Mouse (Mus musculus): ENCODE measurements around the gene Chst11. TPM values are rescaled to one million over a fixed set of nuclear protein-coding genes. Genes with fewer than 3 reads are reported as not detected.

Gene Chst11
- polyA plus RNA-seq, 1 experiment from 2014 or later = 4.5 TPM

DNA sequence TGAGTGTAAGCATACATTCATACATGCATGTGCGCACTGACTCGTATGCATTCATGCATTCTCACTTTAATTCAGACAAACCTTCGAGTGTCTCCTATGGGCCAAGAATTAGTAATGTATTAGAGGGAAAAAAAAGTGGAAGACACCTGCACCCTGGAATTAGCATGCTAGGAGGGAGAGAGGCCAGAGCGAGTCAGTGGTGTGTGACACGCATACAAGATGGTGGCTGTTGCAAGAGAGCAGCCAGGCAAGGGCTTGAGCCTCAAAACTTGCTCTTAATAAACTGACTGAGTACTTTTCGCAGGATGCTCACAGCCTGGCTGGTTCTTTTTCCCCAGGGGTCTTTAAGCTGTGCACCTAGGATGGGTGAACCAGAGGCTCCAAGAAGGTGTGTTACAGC lies 199.8 kb downstream of the Chst11 start:
- H3K27ac ChIP-seq (replicated peaks; ENCODE audit: low read depth, low read length) = peak overlapping the region; percentile 47; the same call in 1 of the 2 replicates
- no peak for ATAC-seq (ENCODE audit: low FRiP score, low TSS enrichment)

DNA sequence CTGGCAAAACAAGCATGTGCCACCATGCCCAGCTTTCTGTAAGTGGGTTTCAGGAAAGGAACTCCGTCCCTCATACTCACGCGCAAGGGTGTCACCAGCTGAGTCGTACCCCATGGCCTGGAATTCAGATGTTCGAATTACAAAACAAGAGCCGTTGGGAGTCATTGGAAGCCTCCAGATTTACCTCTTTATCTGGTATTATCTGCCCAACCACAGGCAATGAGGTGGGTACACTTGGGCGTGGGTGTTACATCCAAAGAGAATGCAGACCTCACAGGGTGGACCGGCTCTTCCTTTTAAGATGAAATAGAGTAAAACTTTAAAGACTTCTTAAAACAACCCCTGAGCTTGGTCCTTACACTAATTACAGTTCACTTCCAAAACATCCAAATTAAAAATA lies 200.9 kb downstream of the Chst11 start:
- no peak overlapping the region for H3K9ac ChIP-seq (replicated peaks; ENCODE audit: low read length)
- H3K4me2 ChIP-seq (ENCODE audit: low read length) = no peak overlapping the region
- H3K9me3 ChIP-seq (ENCODE audit: control insufficient read depth, low read length) = no peaks in the 10 kb centered on the region
- DNase-seq (no peak), ATAC-seq (ENCODE audit: low FRiP score, low TSS enrichment) (no peak)
- WGBS = 87% methylated on average over 8 of the region's 8 CpGs
- no peaks in the 10 kb centered on the region for H3K27me3 ChIP-seq (ENCODE audit: control insufficient read depth, insufficient read depth, low read length)
- peaks cover 16% of the 10 kb centered on the region; the same call in 1 of the 2 replicates for H3K4me1 ChIP-seq (ENCODE audit: control insufficient read depth, insufficient read depth, low read length)
- peaks cover 2% of the 10 kb centered on the region; the same call in 1 of the 2 replicates for H3K36me3 ChIP-seq (ENCODE audit: control insufficient read depth, insufficient read depth, low read length)
- H3K4me3 ChIP-seq (replicated peaks; ENCODE audit: low read depth, low read length) = no peak overlapping the region
- no peak overlapping the region for H3K27ac ChIP-seq (replicated peaks; ENCODE audit: low read depth, low read length)

More for the DNA sequence above, 199.8 kb downstream of the Chst11 start:
- Histone ChIP-seq H3K9me3 (ENCODE audit: control insufficient read depth, low read length) (no peaks in the 10 kb centered on the region), H3K4me1 (ENCODE audit: control insufficient read depth, insufficient read depth, low read length) (peaks cover 16% of the 10 kb centered on the region; the same call in 1 of the 2 replicates), H3K27me3 (ENCODE audit: control insufficient read depth, insufficient read depth, low read length) (no peaks in the 10 kb centered on the region), H3K9ac (replicated peaks; ENCODE audit: low read length) (no peak overlapping the region), H3K4me3 (replicated peaks; ENCODE audit: low read depth, low read length) (no peak overlapping the region), H3K36me3 (ENCODE audit: control insufficient read depth, insufficient read depth, low read length) (no peaks in the 10 kb centered on the region), H3K4me2 (ENCODE audit: low read length) (no peak overlapping the region)
- whole genome bisulfite sequencing = 72% methylated on average over 6 of the region's 6 CpGs
- DNase-seq = peak; percentile 31

DNA sequence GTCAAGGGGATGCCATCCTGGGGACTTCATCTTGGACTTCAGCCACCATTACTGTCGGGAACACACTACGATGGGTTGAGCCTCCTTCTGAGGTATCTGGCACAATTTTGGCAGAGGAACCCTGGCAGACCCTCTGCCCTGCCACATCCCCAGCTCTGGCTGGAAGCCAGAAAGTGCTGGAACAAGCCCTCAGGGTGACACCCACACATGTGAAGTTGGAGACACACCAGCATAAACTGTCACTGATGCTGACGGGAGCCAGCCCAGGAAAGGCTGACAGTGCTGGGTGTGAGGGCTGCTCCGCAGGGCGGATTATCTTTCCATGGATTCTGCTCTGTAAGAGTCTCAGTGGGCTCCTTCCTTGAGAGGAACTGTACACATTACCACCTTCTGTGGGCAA lies 201.7 kb downstream of the Chst11 start:
- no peak for ATAC-seq (ENCODE audit: low FRiP score, low TSS enrichment)
- Histone ChIP-seq H3K9ac (replicated peaks; ENCODE audit: low read length) (no peak overlapping the region), H3K27me3 (ENCODE audit: control insufficient read depth, insufficient read depth, low read length) (no peaks in the 10 kb centered on the region), H3K4me3 (replicated peaks; ENCODE audit: low read depth, low read length) (no peak overlapping the region), H3K9me3 (ENCODE audit: control insufficient read depth, low read length) (no peaks in the 10 kb centered on the region), H3K4me1 (ENCODE audit: control insufficient read depth, insufficient read depth, low read length) (peaks cover 13% of the 10 kb centered on the region; the same call in 1 of the 2 replicates), H3K27ac (replicated peaks; ENCODE audit: low read depth, low read length) (no peak overlapping the region), H3K4me2 (ENCODE audit: low read length) (no peak overlapping the region), H3K36me3 (ENCODE audit: control insufficient read depth, insufficient read depth, low read length) (peaks cover 6% of the 10 kb centered on the region; the same call in 1 of the 2 replicates)
- DNase-seq = no peak
- 77% methylated on average over 5 of the region's 5 CpGs for WGBS

DNA sequence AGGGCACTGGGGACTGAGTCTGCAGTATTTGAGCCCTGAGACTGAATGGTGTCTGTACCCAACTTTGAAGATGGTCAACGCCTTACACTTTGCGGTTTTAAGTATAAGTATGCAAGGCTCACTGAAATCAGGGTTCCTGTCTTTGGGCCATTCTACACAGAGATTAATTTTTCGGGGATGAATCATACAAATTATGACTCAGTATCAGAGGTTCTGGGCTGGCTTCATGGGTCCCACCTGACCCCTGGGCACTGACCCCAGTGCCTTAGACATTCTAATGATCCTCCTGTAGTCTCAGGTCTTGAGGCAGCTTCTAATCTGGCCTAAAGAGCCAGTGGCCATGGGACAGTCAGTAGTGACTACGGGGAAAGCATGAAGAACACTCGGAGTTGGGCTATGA lies 203.8 kb downstream of the Chst11 start:
- no peaks in the 10 kb centered on the region for H3K9me3 ChIP-seq (ENCODE audit: control insufficient read depth, low read length)
- H3K27ac ChIP-seq (replicated peaks; ENCODE audit: low read depth, low read length) = no peak overlapping the region
- 94% methylated on average over 5 of the region's 5 CpGs for WGBS
- H3K4me3 ChIP-seq (replicated peaks; ENCODE audit: low read depth, low read length) = no peak overlapping the region
- ATAC-seq (ENCODE audit: low FRiP score, low TSS enrichment) (no peak), DNase-seq (no peak)
- no peak overlapping the region for H3K4me2 ChIP-seq (ENCODE audit: low read length)
- peaks cover 6% of the 10 kb centered on the region; the same call in 1 of the 2 replicates for H3K36me3 ChIP-seq (ENCODE audit: control insufficient read depth, insufficient read depth, low read length)
- H3K9ac ChIP-seq (replicated peaks; ENCODE audit: low read length) = no peak overlapping the region
- peaks cover 5% of the 10 kb centered on the region; the same call in 1 of the 2 replicates for H3K4me1 ChIP-seq (ENCODE audit: control insufficient read depth, insufficient read depth, low read length)
- H3K27me3 ChIP-seq (ENCODE audit: control insufficient read depth, insufficient read depth, low read length) = no peaks in the 10 kb centered on the region

GRCm38 (mm10) chr10:83191476-83191875 lies 206.2 kb downstream of the Chst11 start:
- H3K4me1 ChIP-seq (ENCODE audit: control insufficient read depth, insufficient read depth, low read length) = no peaks in the 10 kb centered on the region
- H3K9me3 ChIP-seq (ENCODE audit: control insufficient read depth, low read length) = no peaks in the 10 kb centered on the region
- no peak overlapping the region for H3K4me3 ChIP-seq (replicated peaks; ENCODE audit: low read depth, low read length)
- H3K9ac ChIP-seq (replicated peaks; ENCODE audit: low read length) = no peak overlapping the region
- peaks cover 6% of the 10 kb centered on the region; the same call in 1 of the 2 replicates for H3K36me3 ChIP-seq (ENCODE audit: control insufficient read depth, insufficient read depth, low read length)
- no peak for ATAC-seq (ENCODE audit: low FRiP score, low TSS enrichment)
- H3K27ac ChIP-seq (replicated peaks; ENCODE audit: low read depth, low read length) = no peak overlapping the region
- no peaks in the 10 kb centered on the region for H3K27me3 ChIP-seq (ENCODE audit: control insufficient read depth, insufficient read depth, low read length)
- no peak overlapping the region for H3K4me2 ChIP-seq (ENCODE audit: low read length)
- no peak for DNase-seq
- 97% methylated on average over 17 of the region's 17 CpGs for WGBS

- Histone ChIP-seq H3K36me3 (ENCODE audit: control insufficient read depth, insufficient read depth, low read length) (peaks cover 6% of the 10 kb centered on the region; the same call in 1 of the 2 replicates), H3K4me2 (ENCODE audit: low read length) (no peak overlapping the region), H3K4me3 (replicated peaks; ENCODE audit: low read depth, low read length) (no peak overlapping the region), H3K9ac (replicated peaks; ENCODE audit: low read length) (no peak overlapping the region), H3K27me3 (ENCODE audit: control insufficient read depth, insufficient read depth, low read length) (no peaks in the 10 kb centered on the region), H3K9me3 (ENCODE audit: control insufficient read depth, low read length) (no peaks in the 10 kb centered on the region), H3K27ac (replicated peaks; ENCODE audit: low read depth, low read length) (no peak overlapping the region), H3K4me1 (ENCODE audit: control insufficient read depth, insufficient read depth, low read length) (no peaks in the 10 kb centered on the region)
- DNase-seq (no peak), ATAC-seq (ENCODE audit: low FRiP score, low TSS enrichment) (no peak)
- WGBS = 41% methylated on average over 6 of the region's 6 CpGs
Observed at GRCm38 (mm10) chr10:83191982-83192381, 206.7 kb downstream of the Chst11 start.

GRCm38 (mm10) chr10:83197690-83198336 lies 212.5 kb downstream of the Chst11 start:
- 50% methylated on average over 11 of the region's 11 CpGs for WGBS
- Histone ChIP-seq H3K27ac (replicated peaks; ENCODE audit: low read depth, low read length) (no peak overlapping the region), H3K4me2 (ENCODE audit: low read length) (no peak overlapping the region), H3K4me3 (replicated peaks; ENCODE audit: low read depth, low read length) (no peak overlapping the region), H3K9me3 (ENCODE audit: control insufficient read depth, low read length) (no peaks in the 10 kb centered on the region), H3K9ac (replicated peaks; ENCODE audit: low read length) (no peak overlapping the region), H3K36me3 (ENCODE audit: control insufficient read depth, insufficient read depth, low read length) (no peaks in the 10 kb centered on the region), H3K27me3 (ENCODE audit: control insufficient read depth, insufficient read depth, low read length) (no peaks in the 10 kb centered on the region), H3K4me1 (ENCODE audit: control insufficient read depth, insufficient read depth, low read length) (no peaks in the 10 kb centered on the region)
- peak; percentile 66 for DNase-seq
- no peak for ATAC-seq (ENCODE audit: low FRiP score, low TSS enrichment)

- no peaks in the 10 kb centered on the region for H3K9me3 ChIP-seq (ENCODE audit: control insufficient read depth, low read length)
- H3K4me2 ChIP-seq (ENCODE audit: low read length) = no peak overlapping the region
- H3K4me3 ChIP-seq (replicated peaks; ENCODE audit: low read depth, low read length) = no peak overlapping the region
- ATAC-seq (ENCODE audit: low FRiP score, low TSS enrichment) = no peak
- no peaks in the 10 kb centered on the region for H3K4me1 ChIP-seq (ENCODE audit: control insufficient read depth, insufficient read depth, low read length)
- H3K36me3 ChIP-seq (ENCODE audit: control insufficient read depth, insufficient read depth, low read length) = no peaks in the 10 kb centered on the region
- H3K9ac ChIP-seq (replicated peaks; ENCODE audit: low read length) = no peak overlapping the region
- DNase-seq = no peak
- no peaks in the 10 kb centered on the region for H3K27me3 ChIP-seq (ENCODE audit: control insufficient read depth, insufficient read depth, low read length)
- WGBS = 92% methylated on average over 5 of the region's 5 CpGs
- H3K27ac ChIP-seq (replicated peaks; ENCODE audit: low read depth, low read length) = no peak overlapping the region
Observed at GRCm38 (mm10) chr10:83198692-83199091, 213.4 kb downstream of the Chst11 start.

DNA sequence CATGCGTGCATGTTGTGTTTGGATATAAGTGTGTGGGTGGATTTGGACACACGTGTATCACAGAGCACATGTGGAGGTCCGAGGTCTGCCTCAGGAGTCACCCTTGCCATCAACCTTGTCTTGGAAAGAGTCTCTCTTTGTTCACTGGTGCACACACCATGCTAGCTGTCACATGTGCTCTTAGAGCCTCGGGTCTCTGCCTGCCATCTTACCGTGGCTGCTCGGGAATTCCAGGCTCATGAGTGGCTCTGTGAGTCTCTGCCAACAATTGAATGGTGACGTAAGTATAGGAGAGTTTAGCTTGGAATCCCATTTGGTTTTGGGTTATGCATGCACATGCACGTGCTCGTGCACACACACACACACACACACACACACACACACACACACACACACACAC lies 214.0 kb downstream of the Chst11 start:
- Histone ChIP-seq H3K4me3 (replicated peaks; ENCODE audit: low read depth, low read length) (no peak overlapping the region), H3K9ac (replicated peaks; ENCODE audit: low read length) (no peak overlapping the region), H3K9me3 (ENCODE audit: control insufficient read depth, low read length) (no peaks in the 10 kb centered on the region), H3K36me3 (ENCODE audit: control insufficient read depth, insufficient read depth, low read length) (no peaks in the 10 kb centered on the region), H3K4me2 (ENCODE audit: low read length) (no peak overlapping the region), H3K27ac (replicated peaks; ENCODE audit: low read depth, low read length) (no peak overlapping the region), H3K4me1 (ENCODE audit: control insufficient read depth, insufficient read depth, low read length) (no peaks in the 10 kb centered on the region), H3K27me3 (ENCODE audit: control insufficient read depth, insufficient read depth, low read length) (no peaks in the 10 kb centered on the region)
- 86% methylated on average over 9 of the region's 9 CpGs for WGBS
- no peak for ATAC-seq (ENCODE audit: low FRiP score, low TSS enrichment)
- no peak for DNase-seq
